Mouse (Mus musculus): ENCODE measurements around the gene Rnf126. TPM values are rescaled to one million over a fixed set of nuclear protein-coding genes. Genes with fewer than 3 reads are reported as not detected.
A peak's percentile ranks its signal among the peaks of the same experiment; 100 is the strongest.

Gene Rnf126
- polyA plus RNA-seq, 1 experiment from 2014 or later, result 119 TPM

- peaks cover 20% of the 10 kb centered on the region for H3K4me1 ChIP-seq (replicated peaks; ENCODE audit: control insufficient read depth, insufficient read depth, low read length)
Measured at GRCm38 (mm10) chr10:79795905-79796304, 29.2 kb upstream of the Rnf126 start.

GRCm38 (mm10) chr10:79794491-79794931, 27.8 kb upstream of the Rnf126 start:
- 24% methylated on average over 10 of the region's 10 CpGs for WGBS
- no peaks in the 10 kb centered on the region for H3K36me3 ChIP-seq (ENCODE audit: control insufficient read depth, insufficient read depth, low read length)
- H3K27ac ChIP-seq (ENCODE audit: low read depth, low read length), result no peak overlapping the region
- peak overlapping the region; percentile 76 for H3K4me3 ChIP-seq (ENCODE audit: low read depth, low read length)
- peaks cover 20% of the 10 kb centered on the region for H3K4me1 ChIP-seq (replicated peaks; ENCODE audit: control insufficient read depth, insufficient read depth, low read length)
- H3K27me3 ChIP-seq (replicated peaks; ENCODE audit: control insufficient read depth, insufficient read depth, low read length), result no peaks in the 10 kb centered on the region
- H3K4me2 ChIP-seq, result peak overlapping the region; percentile 93
- ATAC-seq (replicated peaks; ENCODE audit: low FRiP score), result no peak
- no peak for DNase-seq (ENCODE audit: low spot score)
- H3K9ac ChIP-seq (ENCODE audit: low read depth, low read length), result 0 out of 2 replicates have a peak overlapping the region, but pooled peaks have one; percentile 18
- no peaks in the 10 kb centered on the region for H3K9me3 ChIP-seq (ENCODE audit: control insufficient read depth, low read length)

More at GRCm38 (mm10) chr10:79795905-79796304, 29.2 kb upstream of the Rnf126 start:
- no peak overlapping the region for H3K4me3 ChIP-seq (ENCODE audit: low read depth, low read length)
- no peak overlapping the region for H3K9ac ChIP-seq (ENCODE audit: low read depth, low read length)
- DNase-seq (ENCODE audit: low spot score) (no peak), ATAC-seq (replicated peaks; ENCODE audit: low FRiP score) (no peak)
- no peaks in the 10 kb centered on the region for H3K9me3 ChIP-seq (ENCODE audit: control insufficient read depth, low read length)
- H3K27me3 ChIP-seq (replicated peaks; ENCODE audit: control insufficient read depth, insufficient read depth, low read length), result no peaks in the 10 kb centered on the region
- no peak overlapping the region for H3K27ac ChIP-seq (ENCODE audit: low read depth, low read length)
- H3K4me2 ChIP-seq, result no peak overlapping the region
- 89% methylated on average over 3 of the region's 3 CpGs for WGBS
- H3K36me3 ChIP-seq (ENCODE audit: control insufficient read depth, insufficient read depth, low read length), result no peaks in the 10 kb centered on the region

GRCm38 (mm10) chr10:79793738-79794490, 27.2 kb upstream of the Rnf126 start:
- WGBS, result 8% methylated on average over 38 of the region's 38 CpGs
- Histone ChIP-seq H3K4me2 (peak overlapping the region; percentile 93), H3K36me3 (ENCODE audit: control insufficient read depth, insufficient read depth, low read length) (no peaks in the 10 kb centered on the region), H3K4me1 (replicated peaks; ENCODE audit: control insufficient read depth, insufficient read depth, low read length) (peaks cover 19% of the 10 kb centered on the region), H3K9me3 (ENCODE audit: control insufficient read depth, low read length) (no peaks in the 10 kb centered on the region), H3K27me3 (replicated peaks; ENCODE audit: control insufficient read depth, insufficient read depth, low read length) (no peaks in the 10 kb centered on the region), H3K27ac (ENCODE audit: low read depth, low read length) (peak overlapping the region; percentile 36), H3K4me3 (ENCODE audit: low read depth, low read length) (peak overlapping the region; percentile 76), H3K9ac (ENCODE audit: low read depth, low read length) (peak overlapping the region; percentile 78)
- DNase-seq (ENCODE audit: low spot score), result no peak
- no peak for ATAC-seq (replicated peaks; ENCODE audit: low FRiP score)

GRCm38 (mm10) chr10:79793051-79793737, 26.4 kb upstream of the Rnf126 start, which contains the start of gene Palm:
Gene Palm (plus strand): TSS chr10:79793572.
- Histone ChIP-seq H3K27me3 (replicated peaks; ENCODE audit: control insufficient read depth, insufficient read depth, low read length) (no peaks in the 10 kb centered on the region), H3K9me3 (ENCODE audit: control insufficient read depth, low read length) (no peaks in the 10 kb centered on the region), H3K4me3 (ENCODE audit: low read depth, low read length) (peak within 1 kb of the TSS; percentile 76), H3K4me1 (replicated peaks; ENCODE audit: control insufficient read depth, insufficient read depth, low read length) (peaks cover 23% of the 10 kb centered on the region), H3K36me3 (ENCODE audit: control insufficient read depth, insufficient read depth, low read length) (no peaks in the 10 kb centered on the region), H3K27ac (ENCODE audit: low read depth, low read length) (peak within 1 kb of the TSS; percentile 36), H3K9ac (ENCODE audit: low read depth, low read length) (peak within 1 kb of the TSS; percentile 78), H3K4me2 (peak within 1 kb of the TSS; percentile 93)
- DNase-seq (ENCODE audit: low spot score) (peak; percentile 74), ATAC-seq (replicated peaks; ENCODE audit: low FRiP score) (peak; percentile 46; the same call in 1 of the 2 replicates)
- WGBS, result 5% methylated on average over 51 of the region's 51 CpGs

- no peak for DNase-seq (ENCODE audit: low spot score)
- Histone ChIP-seq H3K4me2 (no peak overlapping the region), H3K4me1 (replicated peaks; ENCODE audit: control insufficient read depth, insufficient read depth, low read length) (peaks cover 23% of the 10 kb centered on the region), H3K4me3 (ENCODE audit: low read depth, low read length) (no peak overlapping the region), H3K36me3 (ENCODE audit: control insufficient read depth, insufficient read depth, low read length) (no peaks in the 10 kb centered on the region), H3K9ac (ENCODE audit: low read depth, low read length) (no peak overlapping the region), H3K27me3 (replicated peaks; ENCODE audit: control insufficient read depth, insufficient read depth, low read length) (no peaks in the 10 kb centered on the region), H3K9me3 (ENCODE audit: control insufficient read depth, low read length) (no peaks in the 10 kb centered on the region), H3K27ac (ENCODE audit: low read depth, low read length) (no peak overlapping the region)
- 64% methylated on average over 5 of the region's 5 CpGs for WGBS
- ATAC-seq (replicated peaks; ENCODE audit: low FRiP score), result no peak
Measured at GRCm38 (mm10) chr10:79792339-79793040, 25.7 kb upstream of the Rnf126 start.

GRCm38 (mm10) chr10:79790861-79791260, 24.1 kb upstream of the Rnf126 start, which contains the start of gene Prss57:
Gene Prss57 (minus strand): TSS chr10:79790961.
- no peak within 1 kb of the TSS for H3K4me2 ChIP-seq
- no peaks in the 10 kb centered on the region for H3K36me3 ChIP-seq (ENCODE audit: control insufficient read depth, insufficient read depth, low read length)
- no peaks in the 10 kb centered on the region for H3K9me3 ChIP-seq (ENCODE audit: control insufficient read depth, low read length)
- H3K4me1 ChIP-seq (replicated peaks; ENCODE audit: control insufficient read depth, insufficient read depth, low read length), result peaks cover 20% of the 10 kb centered on the region
- no peak within 1 kb of the TSS for H3K27ac ChIP-seq (ENCODE audit: low read depth, low read length)
- 72% methylated on average over 4 of the region's 4 CpGs for WGBS
- H3K4me3 ChIP-seq (ENCODE audit: low read depth, low read length), result no peak within 1 kb of the TSS
- H3K27me3 ChIP-seq (replicated peaks; ENCODE audit: control insufficient read depth, insufficient read depth, low read length), result no peaks in the 10 kb centered on the region
- ATAC-seq (replicated peaks; ENCODE audit: low FRiP score) (no peak), DNase-seq (ENCODE audit: low spot score) (no peak)
- H3K9ac ChIP-seq (ENCODE audit: low read depth, low read length), result no peak within 1 kb of the TSS

GRCm38 (mm10) chr10:79789581-79789980, 22.8 kb upstream of the Rnf126 start:
- Histone ChIP-seq H3K4me3 (ENCODE audit: low read depth, low read length) (no peak overlapping the region), H3K9me3 (ENCODE audit: control insufficient read depth, low read length) (no peaks in the 10 kb centered on the region), H3K36me3 (ENCODE audit: control insufficient read depth, insufficient read depth, low read length) (no peaks in the 10 kb centered on the region), H3K4me2 (no peak overlapping the region), H3K9ac (ENCODE audit: low read depth, low read length) (no peak overlapping the region), H3K4me1 (replicated peaks; ENCODE audit: control insufficient read depth, insufficient read depth, low read length) (peaks cover 16% of the 10 kb centered on the region), H3K27me3 (replicated peaks; ENCODE audit: control insufficient read depth, insufficient read depth, low read length) (peaks cover 4% of the 10 kb centered on the region), H3K27ac (ENCODE audit: low read depth, low read length) (no peak overlapping the region)
- no peak for DNase-seq (ENCODE audit: low spot score)
- WGBS, result 59% methylated on average over 2 of the region's 2 CpGs
- ATAC-seq (replicated peaks; ENCODE audit: low FRiP score), result no peak

- DNase-seq (ENCODE audit: low spot score), result no peak
- peaks cover 8% of the 10 kb centered on the region for H3K27me3 ChIP-seq (replicated peaks; ENCODE audit: control insufficient read depth, insufficient read depth, low read length)
- H3K4me2 ChIP-seq, result peak overlapping the region; percentile 9; the same call in 1 of the 2 replicates
- H3K4me3 ChIP-seq (ENCODE audit: low read depth, low read length), result no peak overlapping the region
- no peak overlapping the region for H3K27ac ChIP-seq (ENCODE audit: low read depth, low read length)
- peaks cover 9% of the 10 kb centered on the region for H3K4me1 ChIP-seq (replicated peaks; ENCODE audit: control insufficient read depth, insufficient read depth, low read length)
- H3K9me3 ChIP-seq (ENCODE audit: control insufficient read depth, low read length), result no peaks in the 10 kb centered on the region
- no peaks in the 10 kb centered on the region for H3K36me3 ChIP-seq (ENCODE audit: control insufficient read depth, insufficient read depth, low read length)
- no peak for ATAC-seq (replicated peaks; ENCODE audit: low FRiP score)
- WGBS, result 27% methylated on average over 7 of the region's 7 CpGs
- no peak overlapping the region for H3K9ac ChIP-seq (ENCODE audit: low read depth, low read length)
Measured at GRCm38 (mm10) chr10:79788386-79789158, 21.8 kb upstream of the Rnf126 start.

All from liver, embryonic 11.5 days (tissue).